ENCODE assay signal across 8 mouse cellular contexts in the genomic region with DNA sequence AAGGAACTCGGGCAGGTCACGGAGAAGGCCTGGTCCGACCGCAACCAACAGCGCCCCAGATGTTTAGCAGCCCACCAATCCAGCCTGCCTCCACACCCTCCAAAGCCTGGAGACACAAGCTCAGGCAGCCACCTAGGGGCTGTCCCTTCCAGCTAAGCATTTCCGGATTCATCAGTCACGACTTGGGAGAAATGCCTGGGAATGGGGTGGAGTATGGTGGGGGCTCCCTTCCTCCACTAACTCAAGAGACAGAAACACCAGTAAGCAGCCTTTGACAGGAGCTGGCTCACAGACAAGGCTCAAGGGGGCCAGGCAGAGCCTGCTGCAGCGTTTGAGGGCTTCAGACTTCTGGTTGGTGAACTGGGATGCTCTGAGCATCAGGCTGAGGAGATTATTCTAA. TPM values are rescaled to one million over a fixed set of nuclear protein-coding genes. Genes with fewer than 3 reads are reported as not detected.
A peak's percentile ranks its signal among the peaks of the same experiment; 100 is the strongest.
DNase-seq lines count a peak whose midpoint lies in the region; ATAC-seq and TF ChIP-seq lines count a peak whose summit lies in the region.

No protein-coding gene starts in this region.

- H3K36me3 ChIP-seq in heart, adult 2 months (ENCODE audit: control insufficient read depth, insufficient read depth, low read length), result no peaks in the 10 kb centered on the region
- no peaks in the 10 kb centered on the region for H3K36me3 ChIP-seq in E14TG2a.4 (ENCODE audit: insufficient read depth, low read length)
- no peaks in the 10 kb centered on the region for H3K36me3 ChIP-seq in limb, embryonic 12.5 days

- no peaks in the 10 kb centered on the region for H3K9me3 ChIP-seq in E14TG2a.4 (ENCODE audit: low read length)
- H3K9me3 ChIP-seq in limb, embryonic 12.5 days, result no peaks in the 10 kb centered on the region

- intact Hi-C loops in heart, adult 2 months (cut with DNase I), result loop anchor here (2.0 to 5.0 kb wide), 2 partner anchors 38 to 308 kb away; partner anchors contain the start of genes Ndufa13, Tmem161a, Tssk6 and Yjefn3

- DNase-seq in heart, adult 2 months, result no peak
- no peak for DNase-seq in heart, adult 18-20 months
- DNase-seq in yolk sac, embryonic 10.5 days (ENCODE audit: low spot score), result peak; percentile 16
- no peak for DNase-seq in urinary bladder, adult 2 months (ENCODE audit: low spot score)

- peak; percentile 20; the same call in 1 of the 2 replicates for TF ChIP-seq CTCF in heart, adult 2 months (IDR thresholded peaks at IDR 0.05)
- TF ChIP-seq CTCF in E14TG2a.4 (conservative IDR thresholded peaks at IDR 0.05; ENCODE audit: low read length), result no peak

- no peak for TF ChIP-seq EP300 in heart, adult 2 months (IDR thresholded peaks at IDR 0.05; ENCODE audit: insufficient read depth, low read depth, low read length)

- TF ChIP-seq POLR2A in heart, adult 2 months (IDR thresholded peaks at IDR 0.05; ENCODE audit: insufficient read depth, low read depth, low read length), result no peak

- peaks cover 5% of the 10 kb centered on the region for H3K4me1 ChIP-seq in heart, adult 2 months (ENCODE audit: control insufficient read depth, insufficient read depth, low read length)
- H3K4me1 ChIP-seq in E14TG2a.4 (replicated peaks; ENCODE audit: low read depth, low read length), result peaks cover 40% of the 10 kb centered on the region
- H3K4me1 ChIP-seq in limb, embryonic 12.5 days (replicated peaks), result 0 out of 2 replicates have a peak, but pooled peaks cover 14% of the 10 kb centered on the region

- H3K79me2 ChIP-seq in heart, adult 2 months (replicated peaks; ENCODE audit: control insufficient read depth, insufficient read depth, low read length), result no peaks in the 10 kb centered on the region

- no peaks in the 10 kb centered on the region for H3K27me3 ChIP-seq in heart, adult 2 months (ENCODE audit: control insufficient read depth, insufficient read depth, low read length)
- no peaks in the 10 kb centered on the region for H3K27me3 ChIP-seq in E14TG2a.4 (ENCODE audit: insufficient read depth, low read length)
- H3K27me3 ChIP-seq in limb, embryonic 12.5 days, result peaks cover 11% of the 10 kb centered on the region; the same call in 1 of the 2 replicates

- peak; percentile 20; the same call in 1 of the 2 replicates for ATAC-seq in frontal cortex, adult (ENCODE audit: low TSS enrichment)
- no peak for ATAC-seq in limb, embryonic 12.5 days (ENCODE audit: insufficient number of reproducible peaks, insufficient read depth, low FRiP score, low TSS enrichment, low read depth)
- ATAC-seq in monocyte, adult 5-6 weeks (replicated peaks; ENCODE audit: insufficient number of reproducible peaks, low FRiP score, low TSS enrichment, poor library complexity, severe bottlenecking), result no peak

- H3K4me2 ChIP-seq in limb, embryonic 12.5 days, result peak overlapping the region; percentile 2; the same call in 1 of the 2 replicates

- peak overlapping the region; percentile 96 for H3K27ac ChIP-seq in heart, adult 2 months
- no peak overlapping the region for H3K27ac ChIP-seq in limb, embryonic 12.5 days

- H3K9ac ChIP-seq in heart, adult 2 months (ENCODE audit: low read depth, low read length), result peak overlapping the region; percentile 45
- H3K9ac ChIP-seq in limb, embryonic 12.5 days (replicated peaks), result 0 out of 2 replicates have a peak overlapping the region, but pooled peaks have one; percentile 14

- H3K4me3 ChIP-seq in heart, adult 2 months, result peak overlapping the region; percentile 27; the same call in 1 of the 2 replicates
- peak overlapping the region; percentile 27; the same call in 1 of the 2 replicates for H3K4me3 ChIP-seq in E14TG2a.4 (replicated peaks; ENCODE audit: low read length)
- H3K4me3 ChIP-seq in limb, embryonic 12.5 days (replicated peaks), result no peak overlapping the region

- WGBS in heart, adult 2 months, result 28% methylated on average over 8 of the region's 8 CpGs
- 30% methylated on average over 8 of the region's 8 CpGs for WGBS in limb, embryonic 12.5 days

RNA-seq across cellular contexts. Expression of gene Slc25a42, which starts 1.6 kb away (rescaled TPM):
- 10 to 100 TPM; 49.6 to 51.6 TPM for total RNA-seq in heart, adult 2 months (2021)
- 111 and 128 TPM in 2 replicates for polyA plus RNA-seq in heart, adult 2 months (2012; rRNA removed)
- total RNA-seq in heart, adult 18-20 months (2021), result 10 to 100 TPM; 53.5 to 54.8 TPM
- polyA plus RNA-seq in limb, embryonic 12.5 days (2016; fragmentation: Nextera tagmentation; extraction: Ambion mirVana), result 2.4 and 3.5 TPM in 2 replicates
- polyA plus RNA-seq in urinary bladder, adult 2 months (2012; rRNA removed), result 15.5 and 17.9 TPM in 2 replicates
- 0.32 to 1.4 TPM in 2 of 3 replicates, not detected in the other for total RNA-seq in monocyte, adult 5-6 weeks (2017)

RNA-seq across cellular contexts. Expression of gene Sugp2, which starts 23.5 kb away (rescaled TPM):
- total RNA-seq in heart, adult 2 months (2021), result 10 to 100 TPM; 34.3 to 38.0 TPM
- 27.8 and 31.4 TPM in 2 replicates for polyA plus RNA-seq in heart, adult 2 months (2012; rRNA removed)
- total RNA-seq in heart, adult 18-20 months (2021), result 10 to 100 TPM; 37.3 to 39.1 TPM
- 48.3 and 50.7 TPM in 2 replicates for polyA plus RNA-seq in limb, embryonic 12.5 days (2016; fragmentation: Nextera tagmentation; extraction: Ambion mirVana)
- 45.4 and 56.1 TPM in 2 replicates for polyA plus RNA-seq in urinary bladder, adult 2 months (2012; rRNA removed)
- 14.0 to 47.5 TPM (median 21.6 TPM) in 3 replicates for total RNA-seq in monocyte, adult 5-6 weeks (2017)

RNA-seq across cellular contexts. Expression of gene Armc6, which starts 23.7 kb away (rescaled TPM):
- 1 to 10 TPM; 7.0 to 8.4 TPM for total RNA-seq in heart, adult 2 months (2021)
- polyA plus RNA-seq in heart, adult 2 months (2012; rRNA removed), result 9.4 and 16.0 TPM in 2 replicates
- total RNA-seq in heart, adult 18-20 months (2021), result 1 to 10 TPM; 6.8 to 7.8 TPM
- 22.5 and 26.4 TPM in 2 replicates for polyA plus RNA-seq in limb, embryonic 12.5 days (2016; fragmentation: Nextera tagmentation; extraction: Ambion mirVana)
- 13.9 and 17.4 TPM in 2 replicates for polyA plus RNA-seq in urinary bladder, adult 2 months (2012; rRNA removed)
- total RNA-seq in monocyte, adult 5-6 weeks (2017), result 1.7 to 8.4 TPM (median 2.9 TPM) in 3 replicates

RNA-seq across cellular contexts. Expression of gene Tmem161a, which starts 38.4 kb away (rescaled TPM):
- total RNA-seq in heart, adult 2 months (2021), result 100 to 1,000 TPM in 1 of 2 experiments, 10 to 100 TPM in 1; 93.6 to 108 TPM
- 134 and 145 TPM in 2 replicates for polyA plus RNA-seq in heart, adult 2 months (2012; rRNA removed)
- total RNA-seq in heart, adult 18-20 months (2021), result 100 to 1,000 TPM in 1 of 2 experiments, 10 to 100 TPM in 1; 90.1 to 101 TPM
- 67.5 and 69.9 TPM in 2 replicates for polyA plus RNA-seq in limb, embryonic 12.5 days (2016; fragmentation: Nextera tagmentation; extraction: Ambion mirVana)
- polyA plus RNA-seq in urinary bladder, adult 2 months (2012; rRNA removed), result 55.4 and 80.0 TPM in 2 replicates
- 4.2 to 14.5 TPM (median 9.0 TPM) in 3 replicates for total RNA-seq in monocyte, adult 5-6 weeks (2017)

Comparison
In these comparisons a context has a peak if more than half of its experiments do, and no peak if none do; other contexts are left out.
1. RNA of gene Slc25a42, which starts 1.6 kb away (total RNA-seq): 53.5 to 54.8 TPM in heart, adult 18-20 months and 49.6 to 51.6 TPM in heart, adult 2 months; 0.32 to 1.4 TPM in monocyte, adult 5-6 weeks; every median in the first group is over 10 times any median in the second.